Mouse (Mus musculus): Measurements from ENCODE around the gene Ttll1. TPM values are rescaled to one million over a fixed set of nuclear protein-coding genes. Genes with fewer than 3 reads are reported as not detected.

The Ttll1 gene
- polyA plus RNA-seq, 1 experiment from 2014 or later, result 10.2 TPM

- H3K27ac ChIP-seq (replicated peaks), result no peak overlapping the region
- no peaks in the 10 kb centered on the region for H3K9me3 ChIP-seq (ENCODE audit: control insufficient read depth, low read length)
- DNase-seq (ENCODE audit: low spot score), result no peak
- H3K4me1 ChIP-seq (replicated peaks; ENCODE audit: control insufficient read depth, insufficient read depth), result no peaks in the 10 kb centered on the region
- no peak overlapping the region for H3K9ac ChIP-seq (ENCODE audit: low read length)
- 60% methylated on average over 3 of the region's 3 CpGs for WGBS
- no peak overlapping the region for H3K4me3 ChIP-seq (ENCODE audit: low read depth, low read length)
- no peak for ATAC-seq (ENCODE audit: low FRiP score, low TSS enrichment)
- H3K4me2 ChIP-seq (replicated peaks; ENCODE audit: low read depth), result no peak overlapping the region
- no peaks in the 10 kb centered on the region for H3K27me3 ChIP-seq (ENCODE audit: control insufficient read depth, insufficient read depth, low read length)
- no peaks in the 10 kb centered on the region; the same call in 1 of the 2 replicates for H3K36me3 ChIP-seq (ENCODE audit: control insufficient read depth, insufficient read depth, low read length)
- peak; percentile 73 for TF ChIP-seq CTCF (IDR thresholded peaks at IDR 0.05; ENCODE audit: low read depth)
- TF ChIP-seq EP300 (optimal IDR thresholded peaks at IDR 0.05), result no peak
Measured at GRCm38 (mm10) chr15:83500352-83500751, 10.3 kb downstream of the Ttll1 start.

GRCm38 (mm10) chr15:83499211-83499755 is 11.4 kb downstream of the Ttll1 start:
- ATAC-seq (ENCODE audit: low FRiP score, low TSS enrichment) (peak; percentile 81), DNase-seq (ENCODE audit: low spot score) (no peak)
- Histone ChIP-seq H3K4me2 (replicated peaks; ENCODE audit: low read depth) (no peak overlapping the region), H3K9ac (ENCODE audit: low read length) (no peak overlapping the region), H3K27ac (replicated peaks) (no peak overlapping the region), H3K27me3 (ENCODE audit: control insufficient read depth, insufficient read depth, low read length) (no peaks in the 10 kb centered on the region), H3K36me3 (ENCODE audit: control insufficient read depth, insufficient read depth, low read length) (no peaks in the 10 kb centered on the region; the same call in 1 of the 2 replicates), H3K9me3 (ENCODE audit: control insufficient read depth, low read length) (no peaks in the 10 kb centered on the region), H3K4me1 (replicated peaks; ENCODE audit: control insufficient read depth, insufficient read depth) (no peaks in the 10 kb centered on the region), H3K4me3 (ENCODE audit: low read depth, low read length) (no peak overlapping the region)
- WGBS, result 76% methylated on average over 10 of the region's 10 CpGs
- TF ChIP-seq CTCF (IDR thresholded peaks at IDR 0.05; ENCODE audit: low read depth), result no peak

- TF ChIP-seq EP300 (optimal IDR thresholded peaks at IDR 0.05), result no peak
- TF ChIP-seq CTCF (IDR thresholded peaks at IDR 0.05; ENCODE audit: low read depth), result peak; percentile 33
- Histone ChIP-seq H3K9ac (ENCODE audit: low read length) (no peak overlapping the region), H3K4me2 (replicated peaks; ENCODE audit: low read depth) (no peak overlapping the region), H3K27ac (replicated peaks) (no peak overlapping the region), H3K9me3 (ENCODE audit: control insufficient read depth, low read length) (no peaks in the 10 kb centered on the region), H3K36me3 (ENCODE audit: control insufficient read depth, insufficient read depth, low read length) (no peaks in the 10 kb centered on the region; the same call in 1 of the 2 replicates), H3K27me3 (ENCODE audit: control insufficient read depth, insufficient read depth, low read length) (no peaks in the 10 kb centered on the region), H3K4me1 (replicated peaks; ENCODE audit: control insufficient read depth, insufficient read depth) (no peaks in the 10 kb centered on the region), H3K4me3 (ENCODE audit: low read depth, low read length) (no peak overlapping the region)
- 88% methylated on average over 6 of the region's 6 CpGs for WGBS
- ATAC-seq (ENCODE audit: low FRiP score, low TSS enrichment) (no peak), DNase-seq (ENCODE audit: low spot score) (no peak)
Measured at GRCm38 (mm10) chr15:83497299-83497698, 13.4 kb downstream of the Ttll1 start.

GRCm38 (mm10) chr15:83495787-83496367 is 14.8 kb downstream of the Ttll1 start:
- 74% methylated on average over 22 of the region's 22 CpGs for WGBS
- no peak overlapping the region for H3K27ac ChIP-seq (replicated peaks)
- H3K9ac ChIP-seq (ENCODE audit: low read length), result no peak overlapping the region
- H3K4me2 ChIP-seq (replicated peaks; ENCODE audit: low read depth), result no peak overlapping the region
- no peaks in the 10 kb centered on the region; the same call in 1 of the 2 replicates for H3K36me3 ChIP-seq (ENCODE audit: control insufficient read depth, insufficient read depth, low read length)
- DNase-seq (ENCODE audit: low spot score), result no peak
- H3K9me3 ChIP-seq (ENCODE audit: control insufficient read depth, low read length), result no peaks in the 10 kb centered on the region
- no peak for ATAC-seq (ENCODE audit: low FRiP score, low TSS enrichment)
- TF ChIP-seq CTCF (IDR thresholded peaks at IDR 0.05; ENCODE audit: low read depth), result no peak
- no peak for TF ChIP-seq EP300 (optimal IDR thresholded peaks at IDR 0.05)
- no peak overlapping the region for H3K4me3 ChIP-seq (ENCODE audit: low read depth, low read length)
- no peaks in the 10 kb centered on the region for H3K27me3 ChIP-seq (ENCODE audit: control insufficient read depth, insufficient read depth, low read length)
- no peaks in the 10 kb centered on the region for H3K4me1 ChIP-seq (replicated peaks; ENCODE audit: control insufficient read depth, insufficient read depth)

- DNase-seq (ENCODE audit: low spot score) (no peak), ATAC-seq (ENCODE audit: low FRiP score, low TSS enrichment) (no peak)
- H3K4me1 ChIP-seq (replicated peaks; ENCODE audit: control insufficient read depth, insufficient read depth), result no peaks in the 10 kb centered on the region
- 81% methylated on average over 3 of the region's 3 CpGs for WGBS
- H3K4me2 ChIP-seq (replicated peaks; ENCODE audit: low read depth), result no peak overlapping the region
- no peak overlapping the region for H3K4me3 ChIP-seq (ENCODE audit: low read depth, low read length)
- H3K36me3 ChIP-seq (ENCODE audit: control insufficient read depth, insufficient read depth, low read length), result no peaks in the 10 kb centered on the region; the same call in 1 of the 2 replicates
- no peak overlapping the region for H3K9ac ChIP-seq (ENCODE audit: low read length)
- no peak overlapping the region for H3K27ac ChIP-seq (replicated peaks)
- no peaks in the 10 kb centered on the region for H3K9me3 ChIP-seq (ENCODE audit: control insufficient read depth, low read length)
- TF ChIP-seq CTCF (IDR thresholded peaks at IDR 0.05; ENCODE audit: low read depth) (no peak), EP300 (optimal IDR thresholded peaks at IDR 0.05) (no peak)
- no peaks in the 10 kb centered on the region for H3K27me3 ChIP-seq (ENCODE audit: control insufficient read depth, insufficient read depth, low read length)
Measured at GRCm38 (mm10) chr15:83495195-83495594, 15.5 kb downstream of the Ttll1 start.

GRCm38 (mm10) chr15:83494572-83494920 is 16.1 kb downstream of the Ttll1 start:
- H3K9me3 ChIP-seq (ENCODE audit: control insufficient read depth, low read length), result no peaks in the 10 kb centered on the region
- H3K4me2 ChIP-seq (replicated peaks; ENCODE audit: low read depth), result no peak overlapping the region
- no peaks in the 10 kb centered on the region for H3K27me3 ChIP-seq (ENCODE audit: control insufficient read depth, insufficient read depth, low read length)
- no peaks in the 10 kb centered on the region; the same call in 1 of the 2 replicates for H3K36me3 ChIP-seq (ENCODE audit: control insufficient read depth, insufficient read depth, low read length)
- DNase-seq (ENCODE audit: low spot score), result no peak
- ATAC-seq (ENCODE audit: low FRiP score, low TSS enrichment), result no peak
- no peaks in the 10 kb centered on the region for H3K4me1 ChIP-seq (replicated peaks; ENCODE audit: control insufficient read depth, insufficient read depth)
- no peak overlapping the region for H3K4me3 ChIP-seq (ENCODE audit: low read depth, low read length)
- TF ChIP-seq EP300 (optimal IDR thresholded peaks at IDR 0.05) (no peak), CTCF (IDR thresholded peaks at IDR 0.05; ENCODE audit: low read depth) (no peak)
- 48% methylated on average over 6 of the region's 6 CpGs for WGBS
- no peak overlapping the region for H3K27ac ChIP-seq (replicated peaks)
- H3K9ac ChIP-seq (ENCODE audit: low read length), result no peak overlapping the region

All from stomach, postnatal 0 days (tissue).